Mouse (Mus musculus) hindbrain, embryonic 16.5 days (tissue): Measurements from ENCODE around the gene Dph2. TPM values are rescaled to one million over a fixed set of nuclear protein-coding genes. Genes with fewer than 3 reads are reported as not detected.
A peak's percentile ranks its signal among the peaks of the same experiment; 100 is the strongest.

Experiments used
- ATAC-seq: fragments of 200-750 bp; cut with Nextera tagmentation; 2 replicates; pipeline ENCODE4 v1.8.0; 2017; ENCODE audit warnings: moderate TSS enrichment, moderate library complexity
- H3K27ac ChIP-seq: fragments of 300-500 bp; sonication (generic); 2 replicates; pipeline ENCODE4 v1.5.1; 2014; ENCODE audit warnings: low read depth, mild to moderate bottlenecking, control low read depth, low read length, moderate library complexity
- H3K27me3 ChIP-seq: fragments of 300-500 bp; sonication (generic); replicated peaks from 2 replicates; pipeline ENCODE4 v1.6.1; 2014; ENCODE audit warnings: low read length; ENCODE audit not compliant: control insufficient read depth, insufficient read depth
- H3K36me3 ChIP-seq: fragments of 300-500 bp; sonication (generic); 2 replicates; pipeline ENCODE4 v1.6.1; 2014; ENCODE audit warnings: mild to moderate bottlenecking, low read length, moderate library complexity, mixed read lengths; ENCODE audit not compliant: control insufficient read depth, insufficient read depth
- H3K4me1 ChIP-seq: fragments of 300-500 bp; sonication (generic); 2 replicates; pipeline ENCODE4 v1.6.1; 2014; ENCODE audit warnings: low read depth, low read length; ENCODE audit not compliant: control insufficient read depth, insufficient read depth
- H3K4me2 ChIP-seq: fragments of 300-500 bp; sonication (generic); 2 replicates; pipeline ENCODE4 v1.6.1; 2014; ENCODE audit warnings: mild to moderate bottlenecking, low read length, control low read depth, moderate library complexity
- H3K4me3 ChIP-seq: fragments of 300-500 bp; sonication (generic); 2 replicates; pipeline ENCODE4 v1.5.1; 2014; ENCODE audit warnings: mild to moderate bottlenecking, low read length, control low read depth, moderate library complexity
- H3K9ac ChIP-seq: fragments of 300-500 bp; sonication (generic); 2 replicates; pipeline ENCODE4 v1.6.1; 2014; ENCODE audit warnings: low read depth, mild to moderate bottlenecking, control low read depth, low read length, moderate library complexity
- H3K9me3 ChIP-seq: fragments of 300-500 bp; sonication (generic); 2 replicates; pipeline ENCODE4 v1.6.1; 2014; ENCODE audit warnings: mild to moderate bottlenecking, low read length, moderate library complexity; ENCODE audit not compliant: control insufficient read depth
- WGBS: fragments of 180-500 bp; shearing (Covaris S2); extraction: QIAGEN DNeasy Blood & Tissue Kit; methylation state at CpG from one replicate; pipeline ENCODE4 v1.1.7; 2014; 5-methylcytosine and 5-hydroxymethylcytosine counted together
- polyA plus RNA-seq: library from polyadenylated mRNA; unstranded; fragments of >200 nt; fragmentation: Nextera tagmentation; extraction: Ambion mirVana; gene quantifications from 2 replicates; pipeline ENCODE4 v1.2.1, GENCODE M21; 2015

The Dph2 gene
- polyA plus RNA-seq, 1 experiment from 2014 or later = 21.8 TPM

DNA sequence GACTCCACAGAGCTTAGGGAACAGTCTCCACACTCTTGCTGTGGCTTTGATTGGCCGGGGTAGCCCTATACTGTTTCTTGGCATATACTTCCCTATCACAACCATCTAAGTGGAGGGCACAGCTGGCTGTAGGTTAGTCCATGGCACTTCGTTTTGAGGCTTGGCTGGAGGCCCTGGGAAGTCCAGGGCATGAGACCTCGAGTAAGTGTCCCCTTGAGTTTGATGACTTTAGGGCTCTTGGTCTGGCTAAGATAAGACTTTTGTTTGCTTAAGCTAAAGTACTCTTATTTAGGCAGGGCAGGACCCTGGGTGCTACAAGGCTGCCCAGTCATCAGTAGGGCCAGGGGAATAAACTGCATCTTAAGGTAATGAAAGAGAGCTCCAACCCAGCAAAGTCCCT is 6.3 kb upstream of the Dph2 start:
- Histone ChIP-seq H3K9ac (no peak overlapping the region), H3K4me1 (no peaks in the 10 kb centered on the region), H3K36me3 (peaks cover 51% of the 10 kb centered on the region), H3K9me3 (no peaks in the 10 kb centered on the region), H3K4me3 (no peak overlapping the region), H3K27ac (no peak overlapping the region), H3K4me2 (no peak overlapping the region), H3K27me3 (no peaks in the 10 kb centered on the region)
- no peak for ATAC-seq
- 93% methylated on average over 3 of the region's 3 CpGs for WGBS

DNA sequence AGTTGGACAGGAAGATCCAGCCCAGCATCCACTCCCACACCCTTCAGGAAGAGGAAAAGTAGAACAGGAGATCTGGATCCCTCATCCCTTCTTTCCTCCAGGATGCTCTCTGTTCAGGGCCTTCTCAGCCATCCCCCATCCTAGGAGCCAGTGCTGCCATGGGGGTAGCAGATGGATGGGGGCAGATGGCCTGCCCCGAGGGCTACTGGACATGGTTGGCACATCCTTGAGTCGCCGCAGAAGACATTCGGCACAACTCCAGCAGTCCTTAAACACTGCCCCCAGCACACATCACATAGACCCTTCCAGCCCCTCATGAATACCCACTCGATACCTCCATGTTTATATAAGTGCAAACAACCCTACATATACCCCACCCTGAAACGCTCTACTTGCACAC is 4.2 kb upstream of the Dph2 start:
- Histone ChIP-seq H3K36me3 (peaks cover 31% of the 10 kb centered on the region), H3K27ac (no peak overlapping the region), H3K4me3 (no peak overlapping the region), H3K27me3 (no peaks in the 10 kb centered on the region), H3K4me2 (no peak overlapping the region), H3K9ac (no peak overlapping the region), H3K9me3 (no peaks in the 10 kb centered on the region), H3K4me1 (peaks cover 7% of the 10 kb centered on the region)
- no peak for ATAC-seq
- 94% methylated on average over 6 of the region's 6 CpGs for WGBS

- no peak overlapping the region for H3K4me3 ChIP-seq
- 83% methylated on average over 7 of the region's 7 CpGs for WGBS
- ATAC-seq = no peak
- H3K27ac ChIP-seq = no peak overlapping the region
- H3K36me3 ChIP-seq = peaks cover 25% of the 10 kb centered on the region
- no peak overlapping the region for H3K9ac ChIP-seq
- no peak overlapping the region for H3K4me2 ChIP-seq
- H3K9me3 ChIP-seq = no peaks in the 10 kb centered on the region
- H3K27me3 ChIP-seq = no peaks in the 10 kb centered on the region
- peaks cover 11% of the 10 kb centered on the region for H3K4me1 ChIP-seq
Observed at GRCm38 (mm10) chr4:117895339-117895738, 3.5 kb upstream of the Dph2 start.

DNA sequence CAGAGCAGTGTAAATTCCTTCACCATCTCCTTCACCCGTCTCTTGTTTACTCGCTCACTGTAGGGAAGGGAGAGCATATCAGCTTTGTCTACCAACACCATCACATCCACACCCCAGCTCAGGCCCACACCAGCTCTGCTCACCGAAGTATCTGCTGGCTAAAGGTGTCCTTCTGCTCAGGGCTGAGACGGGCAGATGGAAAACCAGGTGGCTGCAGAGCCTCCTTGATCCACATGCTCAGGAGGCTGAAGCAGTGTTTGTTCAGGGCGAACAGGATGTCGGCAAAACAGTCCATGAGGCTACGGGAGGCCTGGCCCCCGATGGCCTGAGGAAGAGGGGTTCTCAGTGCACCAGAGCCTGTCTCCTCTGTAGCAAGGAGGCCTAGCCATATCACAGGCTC is 2.8 kb upstream of the Dph2 start:
- H3K4me3 ChIP-seq = no peak overlapping the region
- H3K27me3 ChIP-seq = no peaks in the 10 kb centered on the region
- no peaks in the 10 kb centered on the region for H3K9me3 ChIP-seq
- H3K36me3 ChIP-seq = peaks cover 20% of the 10 kb centered on the region
- no peak overlapping the region for H3K27ac ChIP-seq
- H3K4me2 ChIP-seq = no peak overlapping the region
- H3K4me1 ChIP-seq = peaks cover 11% of the 10 kb centered on the region
- H3K9ac ChIP-seq = no peak overlapping the region
- no peak for ATAC-seq
- WGBS = 90% methylated on average over 8 of the region's 8 CpGs

- WGBS = 25% methylated on average over 9 of the region's 9 CpGs
- H3K4me2 ChIP-seq = no peak overlapping the region
- no peak for ATAC-seq
- H3K27ac ChIP-seq = no peak overlapping the region
- peaks cover 19% of the 10 kb centered on the region for H3K36me3 ChIP-seq
- no peaks in the 10 kb centered on the region for H3K9me3 ChIP-seq
- peaks cover 11% of the 10 kb centered on the region for H3K4me1 ChIP-seq
- no peak overlapping the region for H3K9ac ChIP-seq
- H3K27me3 ChIP-seq = no peaks in the 10 kb centered on the region
- no peak overlapping the region for H3K4me3 ChIP-seq
Observed at GRCm38 (mm10) chr4:117893376-117893775, 1.5 kb upstream of the Dph2 start.

DNA sequence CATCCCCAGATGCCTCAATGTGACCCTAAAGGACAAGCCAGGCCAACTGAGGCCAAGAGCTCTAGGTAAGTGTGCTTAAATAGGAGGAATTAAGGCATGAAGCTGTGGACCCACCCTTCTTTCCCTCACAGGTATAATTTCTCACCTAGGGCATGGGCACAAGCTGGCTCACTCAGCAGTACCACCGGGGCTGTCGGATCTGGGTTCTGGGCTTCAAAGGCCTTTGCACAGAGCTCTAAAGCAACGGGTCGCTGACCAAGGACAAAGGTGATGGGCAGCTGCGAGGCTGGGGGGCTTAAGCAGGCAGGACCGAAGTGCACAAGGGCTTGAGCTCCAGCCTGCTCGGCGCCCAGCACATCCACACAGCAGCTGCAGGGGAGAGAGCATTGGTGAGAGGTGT is 1.1 kb downstream of the Dph2 start:
- Histone ChIP-seq H3K27ac (no peak overlapping the region), H3K36me3 (peaks cover 11% of the 10 kb centered on the region), H3K4me3 (peak overlapping the region; percentile 76), H3K27me3 (no peaks in the 10 kb centered on the region), H3K4me1 (peaks cover 23% of the 10 kb centered on the region), H3K9ac (no peak overlapping the region), H3K9me3 (no peaks in the 10 kb centered on the region), H3K4me2 (peak overlapping the region; percentile 90)
- no peak for ATAC-seq
- 72% methylated on average over 8 of the region's 8 CpGs for WGBS

DNA sequence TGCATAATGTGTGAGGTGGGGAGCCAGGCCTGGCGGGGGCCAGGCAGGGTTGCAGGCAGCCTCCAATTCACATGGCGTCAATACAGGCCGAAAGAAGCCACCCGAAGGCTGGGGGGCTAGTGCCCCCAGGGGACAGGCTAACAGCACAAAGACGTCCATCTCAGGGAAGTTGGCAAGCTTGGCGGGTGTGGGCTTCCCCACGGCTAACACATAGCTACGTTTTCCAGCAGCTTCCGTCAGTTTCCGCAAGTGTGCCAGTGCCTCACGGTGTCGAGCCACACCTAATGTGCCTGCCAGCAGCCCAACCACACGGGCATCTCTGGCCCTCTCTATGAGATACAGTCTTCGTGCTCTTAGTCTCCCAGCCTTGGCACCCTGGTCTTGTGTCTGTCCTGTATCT is 1.8 kb downstream of the Dph2 start:
- Histone ChIP-seq H3K9me3 (no peaks in the 10 kb centered on the region), H3K27me3 (no peaks in the 10 kb centered on the region), H3K4me2 (no peak overlapping the region), H3K9ac (no peak overlapping the region), H3K36me3 (peaks cover 5% of the 10 kb centered on the region), H3K4me1 (peaks cover 24% of the 10 kb centered on the region), H3K27ac (no peak overlapping the region), H3K4me3 (no peak overlapping the region)
- no peak for ATAC-seq
- WGBS = 91% methylated on average over 14 of the region's 14 CpGs

GRCm38 (mm10) chr4:117889471-117889870 is 2.4 kb downstream of the Dph2 start:
- Histone ChIP-seq H3K27me3 (no peaks in the 10 kb centered on the region), H3K4me2 (no peak overlapping the region), H3K36me3 (peaks cover 5% of the 10 kb centered on the region; the same call in 1 of the 2 replicates), H3K9me3 (no peaks in the 10 kb centered on the region), H3K4me1 (peaks cover 28% of the 10 kb centered on the region), H3K9ac (no peak overlapping the region), H3K4me3 (no peak overlapping the region), H3K27ac (no peak overlapping the region)
- WGBS = 92% methylated on average over 15 of the region's 15 CpGs
- no peak for ATAC-seq

GRCm38 (mm10) chr4:117887920-117888319 is 3.9 kb downstream of the Dph2 start:
- Histone ChIP-seq H3K9me3 (no peaks in the 10 kb centered on the region), H3K4me2 (peak overlapping the region; percentile 86), H3K27ac (no peak overlapping the region), H3K27me3 (no peaks in the 10 kb centered on the region), H3K36me3 (peaks cover 9% of the 10 kb centered on the region; the same call in 1 of the 2 replicates), H3K4me1 (peaks cover 38% of the 10 kb centered on the region), H3K4me3 (no peak overlapping the region; the same call in 1 of the 2 replicates), H3K9ac (peak overlapping the region; percentile 59)
- ATAC-seq = no peak
- WGBS = 75% methylated on average over 2 of the region's 2 CpGs

- Histone ChIP-seq H3K36me3 (peaks cover 9% of the 10 kb centered on the region; the same call in 1 of the 2 replicates), H3K9me3 (no peaks in the 10 kb centered on the region), H3K27me3 (no peaks in the 10 kb centered on the region), H3K27ac (peak within 1 kb of the TSS; percentile 66), H3K4me2 (peak within 1 kb of the TSS; percentile 86), H3K9ac (peak within 1 kb of the TSS; percentile 98), H3K4me1 (peaks cover 40% of the 10 kb centered on the region), H3K4me3 (peak within 1 kb of the TSS; percentile 94)
- ATAC-seq = peak; percentile 83
- under 1% methylated on average over 36 of the region's 37 CpGs for WGBS
Observed at GRCm38 (mm10) chr4:117887133-117887532, 4.7 kb downstream of the Dph2 start, which contains the start of gene Atp6v0b. Gene Atp6v0b (minus strand): TSS chr4:117887333.
